Mouse (Mus musculus) liver, adult (tissue): ENCODE results near the gene Rab3b.

Experiments
- GATA4 ChIP-seq: IDR thresholded peaks from 2 replicates; pipeline ENCODE4 v1.6.1; 2014; ENCODE audit warnings: mild to moderate bottlenecking, low read length; ENCODE audit not compliant: insufficient replicate concordance

The Rab3b gene

DNA sequence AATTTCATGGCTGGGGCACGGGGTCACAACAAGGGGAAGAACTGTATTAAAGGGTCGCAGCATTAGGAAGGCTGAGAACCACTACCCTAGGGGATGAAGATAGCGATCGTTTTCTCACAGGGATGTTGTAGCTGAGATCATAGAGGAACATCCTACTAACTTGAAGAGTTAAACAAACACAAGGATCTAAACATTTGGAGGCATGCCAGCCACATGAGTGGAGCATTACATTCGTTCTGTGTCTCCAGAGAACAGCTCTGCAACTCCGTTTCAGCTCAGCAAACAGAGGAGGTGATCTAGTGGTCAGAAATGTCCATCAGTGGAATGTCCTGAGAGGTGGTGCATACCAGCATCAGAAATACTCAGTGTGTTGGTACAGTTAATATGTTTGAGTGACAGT is 35.5 kb downstream of the Rab3b start:
- no peak for TF ChIP-seq GATA4

DNA sequence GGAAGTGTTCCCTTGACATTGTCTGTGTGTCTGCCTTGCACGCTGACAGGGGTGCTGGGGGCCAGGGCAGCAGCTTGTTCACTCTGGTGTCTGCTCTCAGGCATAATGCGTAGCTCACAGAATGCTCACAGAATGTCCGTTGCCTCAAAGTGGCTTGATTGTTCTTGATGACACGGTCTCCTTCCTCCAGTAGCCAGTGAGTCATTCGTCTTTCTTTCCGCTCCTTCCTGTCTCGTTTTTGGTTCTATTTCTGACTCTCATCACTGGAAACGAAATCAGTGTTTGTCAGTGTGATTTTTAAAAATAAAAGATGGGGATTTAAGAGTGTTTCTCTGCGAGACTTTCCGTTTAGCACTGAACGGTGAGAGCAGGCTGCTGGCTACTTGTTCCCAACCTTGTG is 36.2 kb downstream of the Rab3b start:
- TF ChIP-seq GATA4 = no peak

DNA sequence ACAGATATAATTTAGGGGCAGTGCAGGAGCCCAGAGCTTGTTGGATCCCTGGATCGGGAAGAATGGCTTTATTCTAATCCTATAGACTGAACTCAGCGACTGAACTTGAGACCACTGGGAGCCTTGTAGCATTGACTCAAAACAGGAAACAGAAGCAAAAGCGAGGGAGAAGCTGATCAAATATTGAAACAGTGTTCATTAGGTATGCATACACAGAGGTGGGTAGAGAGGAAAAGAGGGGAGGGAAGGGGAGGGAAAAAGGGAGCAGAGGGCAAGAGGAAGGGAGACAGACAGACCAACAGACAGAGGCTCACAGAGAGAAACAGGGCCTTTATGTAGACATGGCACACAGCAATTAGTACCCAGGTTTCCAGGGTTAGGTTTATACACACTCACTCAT is 38.8 kb downstream of the Rab3b start:
- no peak for TF ChIP-seq GATA4

DNA sequence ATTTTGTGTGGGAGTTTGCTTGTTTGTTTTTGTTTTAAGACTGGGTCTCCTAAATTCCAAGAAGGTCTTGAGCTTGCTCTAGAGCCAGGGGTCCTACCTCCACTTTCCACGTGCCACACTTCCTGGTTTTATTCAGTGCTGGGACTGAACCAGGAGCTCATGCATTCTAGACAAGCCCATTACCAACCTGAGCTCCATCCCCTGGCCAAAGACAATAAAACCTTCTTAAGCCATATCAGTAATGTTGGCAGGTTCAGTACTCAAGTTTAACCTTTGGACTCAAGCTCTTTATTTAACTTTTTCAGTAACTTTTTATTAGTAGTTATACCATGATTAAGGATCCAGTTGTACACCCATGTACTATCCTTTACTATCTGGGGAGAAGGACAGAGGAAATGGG is 54.3 kb downstream of the Rab3b start:
- TF ChIP-seq GATA4 = no peak

DNA sequence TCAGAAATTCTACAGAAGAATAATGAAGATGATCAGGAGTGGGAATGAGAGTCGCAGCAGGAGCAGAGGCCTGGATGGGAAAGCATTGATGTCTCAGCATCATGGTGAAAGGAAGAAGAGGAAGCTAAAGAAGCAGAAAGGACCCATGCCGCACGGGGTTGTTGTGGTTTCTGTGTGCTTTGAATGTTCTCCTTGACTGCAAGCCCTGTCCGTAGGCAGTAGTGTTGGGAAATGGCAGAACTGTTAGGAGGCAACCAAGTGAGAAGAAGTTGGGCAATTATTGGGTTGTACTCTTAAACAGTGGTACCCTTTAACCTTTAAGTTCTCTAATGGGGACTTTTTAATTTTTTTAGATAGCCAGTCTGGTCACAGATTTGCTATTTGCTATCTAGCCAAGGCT is 56.0 kb downstream of the Rab3b start:
- TF ChIP-seq GATA4 = no peak

DNA sequence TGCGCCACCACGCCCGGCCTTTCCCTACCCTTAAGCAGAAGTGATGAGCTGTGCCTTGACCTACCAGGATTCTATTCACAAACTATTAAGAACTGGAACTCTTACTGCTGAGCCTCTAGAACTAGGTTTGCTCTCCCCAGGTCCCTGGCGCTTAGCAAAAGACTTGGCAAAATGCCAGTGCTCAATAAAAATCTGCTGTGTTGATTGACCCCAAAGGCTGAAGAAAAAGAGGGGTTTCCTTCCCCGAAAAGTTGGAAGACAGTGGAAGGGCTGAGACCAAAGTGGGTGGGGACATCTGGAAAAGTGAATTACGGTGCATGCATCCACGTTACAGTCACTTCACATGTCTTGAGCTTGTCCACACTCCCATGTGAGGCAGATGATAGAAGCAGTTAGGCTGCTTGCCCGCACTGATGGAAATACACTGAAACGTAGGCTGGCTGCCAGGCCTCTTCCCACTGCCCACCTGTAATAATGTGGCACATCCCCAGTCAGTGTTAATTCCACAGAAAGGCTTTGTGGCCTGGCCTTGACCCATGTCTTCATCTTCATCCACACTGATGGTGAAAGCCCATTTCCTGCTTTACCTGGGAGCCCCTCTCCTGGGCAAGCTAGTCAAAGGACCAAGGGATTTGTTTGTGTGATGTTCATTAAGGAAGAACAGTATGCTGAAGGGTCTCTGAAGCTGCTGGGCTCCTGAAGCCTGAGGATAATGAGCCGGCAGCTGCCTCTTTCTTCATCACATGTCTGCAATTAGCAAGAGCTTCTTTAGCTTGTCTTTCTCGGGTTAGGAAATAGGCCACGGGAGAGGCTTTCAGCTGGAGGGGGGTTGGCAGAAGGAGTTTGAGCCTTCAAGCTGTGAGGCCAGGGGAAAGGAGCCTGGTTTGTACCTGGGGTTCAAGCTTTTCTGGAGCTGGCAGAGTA is 59.2 kb downstream of the Rab3b start:
- TF ChIP-seq GATA4 = no peak

DNA sequence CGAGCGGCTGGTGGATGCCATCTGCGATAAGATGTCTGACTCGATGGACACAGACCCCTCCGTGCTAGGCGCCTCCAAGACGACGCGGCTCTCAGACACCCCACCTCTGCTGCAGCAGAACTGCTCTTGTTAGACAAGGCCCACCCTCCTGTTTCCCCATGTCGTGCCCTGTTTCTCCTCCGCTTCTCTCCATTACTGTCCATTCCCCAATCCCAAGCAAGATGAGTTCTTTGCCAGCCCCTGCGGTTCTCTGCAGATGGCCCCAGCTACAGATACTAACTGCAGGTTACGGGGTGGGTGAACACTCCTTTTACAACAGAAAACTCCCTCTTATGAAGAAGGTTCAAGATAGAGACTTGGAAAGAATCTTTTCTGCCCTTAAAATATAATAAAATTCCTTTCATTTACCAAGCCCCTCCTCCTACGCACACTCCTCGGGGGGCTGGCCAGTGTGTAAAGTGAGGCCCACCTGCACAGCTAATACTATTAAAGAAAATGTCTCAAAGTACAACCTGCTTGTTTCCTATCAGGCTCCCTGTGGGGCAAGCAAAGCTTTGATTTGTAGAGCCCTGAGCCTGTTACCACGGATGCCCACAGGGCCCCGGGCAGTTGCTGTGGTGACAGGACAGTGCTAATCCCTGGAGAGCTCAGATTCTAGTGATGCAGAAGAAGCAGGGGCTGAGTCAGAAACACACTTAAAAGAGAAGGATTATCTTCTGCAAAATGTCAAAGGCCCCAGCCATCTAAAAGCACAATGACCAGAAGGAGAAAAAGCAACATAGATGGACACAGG is 62.0 kb downstream of the Rab3b start:
- TF ChIP-seq GATA4 = no peak

DNA sequence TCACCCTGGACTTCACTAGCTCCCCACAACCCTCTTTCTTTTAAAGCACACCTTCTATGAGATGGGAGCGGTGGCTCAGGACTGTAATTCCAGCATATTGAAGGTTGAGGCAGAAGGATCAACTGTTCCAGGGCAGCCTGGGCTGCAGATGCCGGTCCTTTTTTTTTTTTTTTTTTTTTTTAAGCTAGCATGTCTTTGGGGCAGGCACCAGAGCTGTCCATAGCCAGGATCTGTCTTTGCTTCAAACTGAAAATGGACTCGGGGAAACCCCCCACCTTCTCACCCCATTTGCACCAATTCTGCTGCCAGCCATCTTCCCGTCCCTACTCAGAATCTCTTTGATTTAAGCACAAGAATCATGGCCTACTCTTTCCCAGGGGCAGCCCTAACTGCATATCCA is 63.3 kb downstream of the Rab3b start:
- TF ChIP-seq GATA4 = no peak

DNA sequence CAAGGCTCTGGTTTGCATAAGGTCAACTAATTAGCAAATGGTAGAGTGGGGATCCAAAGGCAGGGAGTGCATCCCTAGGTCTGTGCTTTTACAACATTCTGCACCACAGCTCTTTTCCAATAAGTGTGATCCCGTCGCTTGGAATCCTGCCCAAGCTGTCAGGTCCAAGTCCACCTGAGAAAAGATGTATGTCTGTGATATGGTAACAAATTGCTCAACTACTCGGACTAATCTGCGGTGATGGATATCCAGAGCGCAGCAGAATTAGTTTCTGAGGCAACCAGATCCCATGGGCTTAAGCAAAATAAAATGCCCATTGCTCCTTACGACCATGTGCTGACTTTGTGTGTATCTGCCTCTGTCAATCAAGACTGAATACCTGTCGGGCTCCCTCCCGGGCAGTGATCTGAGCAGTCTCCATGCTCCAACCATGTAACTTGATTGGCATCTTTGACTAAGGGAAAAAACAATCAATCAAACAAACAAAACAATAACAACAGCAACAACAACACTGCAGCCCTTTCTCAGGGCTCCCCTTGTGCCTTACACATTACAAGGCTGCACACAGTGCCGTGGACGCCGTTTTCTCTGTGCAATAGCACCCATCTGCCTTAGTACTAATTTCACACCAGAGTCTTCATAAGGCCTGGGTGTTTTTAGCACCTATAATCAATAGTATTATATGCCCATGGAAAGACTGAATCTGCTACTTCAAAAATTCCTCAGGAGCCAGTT is 64.3 kb downstream of the Rab3b start:
- TF ChIP-seq GATA4 = no peak

DNA sequence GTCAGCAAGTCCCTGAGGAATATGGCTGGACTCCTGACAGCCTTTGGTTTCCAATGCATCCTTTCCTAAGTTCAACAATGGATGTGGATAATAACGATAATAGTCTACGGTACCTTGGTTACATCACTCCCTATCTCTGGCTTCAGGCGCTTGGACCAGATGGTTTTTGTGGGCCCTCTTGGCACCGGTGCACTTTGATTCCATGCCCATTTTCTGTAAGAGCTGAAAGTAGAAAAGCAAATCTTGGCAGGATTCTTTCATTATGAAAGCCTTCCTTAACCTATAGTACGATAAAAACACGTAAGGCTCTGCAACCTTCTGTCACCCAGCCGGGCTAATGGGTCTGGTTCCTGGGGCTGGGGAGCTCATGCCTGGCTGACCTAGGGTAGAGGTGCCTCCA is 70.3 kb downstream of the Rab3b start:
- no peak for TF ChIP-seq GATA4

DNA sequence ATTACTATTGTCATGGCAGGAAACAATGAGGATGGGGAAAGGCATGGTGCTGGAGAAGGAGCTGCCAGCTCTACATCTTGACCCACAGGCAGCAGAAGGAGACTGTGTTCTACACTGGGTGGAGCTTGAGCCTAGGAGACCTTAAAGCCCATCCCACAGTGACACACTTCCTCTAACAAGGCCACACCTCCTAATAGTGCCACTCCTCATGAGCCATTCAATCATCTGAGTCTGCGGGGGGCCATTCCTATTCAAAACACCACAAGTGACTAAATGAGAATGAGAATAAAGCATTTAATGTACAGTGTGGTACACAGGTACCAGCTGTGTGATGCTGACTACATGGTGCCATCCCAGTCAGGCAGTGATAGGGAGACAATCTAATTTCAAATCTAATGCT is 71.3 kb downstream of the Rab3b start:
- TF ChIP-seq GATA4 = no peak

DNA sequence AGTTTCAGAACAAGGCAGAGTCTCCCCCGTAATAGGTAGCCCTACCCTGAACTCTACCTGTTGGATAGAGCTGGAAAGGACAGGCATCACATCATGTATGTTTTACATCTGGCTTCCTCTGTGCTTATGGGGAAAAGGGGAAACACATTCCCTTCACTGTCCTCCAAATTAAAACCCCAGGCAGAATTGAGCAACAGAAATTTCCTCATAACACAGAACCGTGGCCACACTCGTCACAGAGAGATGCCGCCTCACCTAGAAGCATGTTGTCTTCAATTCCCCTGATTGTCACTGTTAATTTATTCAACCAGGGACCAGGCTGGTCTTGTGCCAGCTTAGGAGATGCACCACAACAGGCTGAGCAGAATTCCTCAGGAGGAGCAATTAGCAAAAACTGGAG is 72.8 kb downstream of the Rab3b start:
- no peak for TF ChIP-seq GATA4

DNA sequence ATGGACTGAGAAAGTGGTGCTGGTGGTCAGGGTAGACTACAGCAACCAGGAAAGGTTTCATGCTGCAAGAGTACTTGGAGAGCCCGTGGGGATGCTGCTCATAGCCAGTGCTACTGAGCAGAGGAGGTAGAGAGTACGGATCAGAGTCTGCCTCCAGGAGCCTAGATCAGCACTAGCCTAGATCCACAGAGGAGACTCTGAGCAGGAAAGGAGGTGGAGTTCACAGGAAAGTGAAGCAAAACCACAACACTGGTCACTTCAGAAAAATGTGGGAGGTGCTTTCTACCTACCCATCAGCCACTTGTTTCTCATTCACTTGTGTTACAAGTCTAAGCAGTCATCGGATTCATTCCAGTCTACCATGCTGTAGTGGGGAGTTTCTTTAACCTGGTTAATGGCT is 80.8 kb downstream of the Rab3b start:
- no peak for TF ChIP-seq GATA4

DNA sequence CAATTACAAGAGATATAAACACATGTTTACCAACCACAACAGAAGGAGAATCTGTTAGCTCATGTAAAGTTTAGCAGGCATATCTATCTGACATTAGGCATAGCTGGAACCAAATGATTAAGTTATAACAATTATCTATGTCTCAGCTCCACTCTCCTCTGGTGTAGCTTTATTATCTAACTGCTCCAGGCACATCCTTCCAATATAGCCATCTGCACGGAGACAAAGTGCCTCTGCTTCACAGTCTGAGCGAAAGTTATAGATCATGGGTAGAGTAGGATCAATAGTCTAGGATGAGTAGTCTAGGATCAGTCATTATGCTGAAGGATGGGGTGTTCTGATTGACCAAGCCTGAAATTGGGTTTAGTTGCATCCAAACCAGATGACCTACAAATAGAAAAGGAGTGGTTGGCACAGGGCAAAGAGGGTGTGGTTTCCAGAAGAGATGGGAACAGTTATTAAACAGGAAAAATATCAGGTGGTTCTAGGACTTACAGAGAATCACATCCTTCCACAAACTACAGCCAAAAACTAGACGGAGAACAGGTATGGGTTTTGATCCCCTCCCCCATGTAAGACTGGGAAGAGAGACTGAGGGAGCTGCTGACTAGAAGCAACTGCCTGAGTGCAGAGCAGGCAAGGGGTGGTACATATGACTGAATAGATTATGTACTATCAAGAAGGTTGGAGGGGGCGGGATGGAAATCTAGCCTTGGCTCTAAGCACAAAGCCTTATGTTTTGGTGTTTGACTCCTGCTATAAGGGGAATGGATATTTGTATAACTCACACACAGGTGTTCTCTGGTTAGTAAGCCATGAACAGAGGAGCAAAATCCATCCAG is 82.0 kb downstream of the Rab3b start:
- no peak for TF ChIP-seq GATA4

DNA sequence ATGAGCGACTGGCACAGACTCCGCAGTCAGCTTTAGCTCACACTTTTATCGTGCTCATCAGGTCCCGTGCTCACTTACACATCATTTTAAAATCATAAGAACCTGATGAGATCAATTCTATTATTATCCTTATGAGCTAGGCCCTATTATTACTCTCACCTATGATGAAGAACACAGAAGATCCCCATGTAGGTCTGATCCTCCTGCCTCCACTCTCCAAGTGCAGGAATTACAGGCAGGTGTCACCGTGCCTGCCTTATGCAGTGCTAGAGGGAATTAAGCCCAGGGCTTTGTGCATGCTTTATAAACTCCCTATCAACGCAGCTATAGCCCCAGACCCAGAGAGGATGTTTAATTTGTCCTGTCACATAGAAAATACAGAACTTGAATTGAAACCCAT is 84.2 kb downstream of the Rab3b start:
- TF ChIP-seq GATA4 = no peak
